Comparison of ENCODE assay signal across 9 mouse cellular contexts in genomic region chr8:109863398-109863797, GRCm38 (mm10). TPM values are rescaled to one million over a fixed set of nuclear protein-coding genes. Genes with fewer than 3 reads are reported as not detected.
DNase-seq lines count a peak whose midpoint lies in the region; ATAC-seq lines count a peak whose summit lies in the region.
"Had no signal": no experiment of that assay in that cellular context is flagged by ENCODE, and none has a peak within 500 bp of the region (broad histone marks: within the 10 kb centered on the region; RNA-seq: fewer than 3 reads in every experiment).

No protein-coding gene starts in this region.

- H3K4me3 ChIP-seq in forebrain, embryonic 12.5 days (replicated peaks): no peak overlapping the region
- H3K4me3 ChIP-seq: hindbrain, embryonic 15.5 days had no signal

- peaks cover 5% of the 10 kb centered on the region; the same call in 1 of the 2 replicates for H3K4me1 ChIP-seq in forebrain, embryonic 12.5 days

- no peak for ATAC-seq in forebrain, embryonic 12.5 days (ENCODE audit: low FRiP score)

- H3K27ac ChIP-seq in forebrain, embryonic 12.5 days: no peak overlapping the region
- H3K27ac ChIP-seq: hindbrain, embryonic 15.5 days had no signal

- H3K27me3 ChIP-seq in forebrain, embryonic 12.5 days: no peaks in the 10 kb centered on the region
- H3K27me3 ChIP-seq: hindbrain, embryonic 15.5 days had no signal

- peak; percentile 21 for DNase-seq in urinary bladder, postnatal 14 days (ENCODE audit: low spot score)
- no peak for DNase-seq in urinary bladder, adult 18-20 months (ENCODE audit: low spot score in 2 of 2)
- DNase-seq in heart, postnatal 36 days: peak; percentile 37 to 41
- DNase-seq in lung, adult 18-20 months: peak; percentile 68 to 73
- DNase-seq in spleen, postnatal 36 days (ENCODE audit: low spot score in 2 of 2): peak; percentile 86 to 89
- no peak for DNase-seq in cerebellum, postnatal 10 days
- no peak for DNase-seq in c-Kit-positive CD71-positive TER-119-positive erythroid progenitor cells, embryonic 14.5 days (ENCODE audit: low spot score)

- H3K9ac ChIP-seq in forebrain, embryonic 12.5 days: no peak overlapping the region
- H3K9ac ChIP-seq: hindbrain, embryonic 15.5 days had no signal

- no peaks in the 10 kb centered on the region for H3K9me3 ChIP-seq in forebrain, embryonic 12.5 days
- H3K9me3 ChIP-seq: hindbrain, embryonic 15.5 days had no signal

- no peak overlapping the region for H3K4me2 ChIP-seq in forebrain, embryonic 12.5 days
- H3K4me2 ChIP-seq: hindbrain, embryonic 15.5 days had no signal

- intact Hi-C loops in heart, postnatal 36 days (cut with DNase I): loop anchor here (5.0 kb wide), 1 partner anchor 171 kb away; the partner anchor contains the start of gene Ist1

- peaks cover 39% of the 10 kb centered on the region for H3K36me3 ChIP-seq in forebrain, embryonic 12.5 days (replicated peaks)

- WGBS in forebrain, embryonic 12.5 days: 86% methylated on average over 2 of the region's 2 CpGs

RNA-seq across cellular contexts. Expression of gene Phlpp2, which starts 4.9 kb away (rescaled TPM):
- total RNA-seq in heart, postnatal 36 days (2021): 1 to 10 TPM; 4.8 to 5.5 TPM
- 3.1 and 3.9 TPM in 2 replicates for polyA plus RNA-seq in forebrain, embryonic 12.5 days (2016; fragmentation: Nextera tagmentation; extraction: Ambion mirVana)

Comparison
In these comparisons a context has a peak if more than half of its experiments do, and no peak if none do; other contexts are left out.
1. DNase-seq: peak in urinary bladder, postnatal 14 days (single experiment), heart, postnatal 36 days (2 of 2), lung, adult 18-20 months (2 of 2) and spleen, postnatal 36 days (2 of 2); none in urinary bladder, adult 18-20 months (0 of 2), cerebellum, postnatal 10 days (0 of 2) and c-Kit-positive CD71-positive TER-119-positive erythroid progenitor cells, embryonic 14.5 days (single experiment).